Comparison of ENCODE assay signal across 8 mouse cellular contexts in the genomic region with DNA sequence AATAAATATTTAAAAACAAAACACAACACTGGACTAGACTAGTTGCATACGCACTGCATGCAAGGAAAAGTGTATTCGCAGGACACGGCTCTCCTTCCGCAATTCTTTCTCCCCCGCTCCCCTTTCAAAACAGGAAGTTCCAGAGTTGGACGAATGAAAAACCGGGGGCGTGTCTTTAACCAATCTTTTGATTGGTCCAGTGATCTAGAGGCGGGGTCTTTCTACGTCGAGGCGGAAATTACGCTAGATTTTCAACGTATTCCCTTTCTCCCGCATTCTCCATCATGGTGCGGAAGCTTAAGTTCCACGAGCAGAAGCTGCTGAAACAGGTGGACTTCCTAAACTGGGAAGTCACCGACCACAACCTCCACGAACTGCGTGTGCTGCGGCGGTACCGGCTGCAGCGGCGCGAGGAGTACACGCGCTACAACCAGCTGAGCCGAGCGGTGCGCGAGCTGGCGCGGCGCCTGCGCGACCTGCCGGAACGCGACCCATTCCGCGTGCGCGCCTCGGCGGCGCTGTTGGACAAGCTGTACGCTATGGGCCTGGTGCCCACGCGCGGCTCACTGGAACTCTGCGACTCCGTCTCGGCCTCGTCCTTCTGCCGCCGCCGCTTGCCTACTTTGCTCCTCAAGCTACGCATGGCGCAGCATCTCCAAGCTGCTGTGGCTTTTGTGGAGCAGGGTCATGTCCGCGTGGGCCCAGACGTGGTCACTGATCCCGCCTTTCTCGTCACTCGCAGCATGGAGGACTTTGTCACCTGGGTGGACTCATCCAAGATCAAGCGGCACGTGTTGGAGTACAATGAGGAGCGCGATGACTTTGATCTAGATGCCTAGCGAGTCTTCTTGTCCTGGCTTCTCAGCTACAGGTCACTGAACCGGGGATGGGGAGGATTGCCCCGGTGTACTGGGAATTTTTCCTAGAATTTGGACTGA. TPM values are rescaled to one million over a fixed set of nuclear protein-coding genes. Genes with fewer than 3 reads are reported as not detected.
DNase-seq lines count a peak whose midpoint lies in the region; ATAC-seq and TF ChIP-seq lines count a peak whose summit lies in the region.

A gene (plus strand): TSS at position 253 of the 938 bp plus-strand sequence.

- peak within 1 kb of the TSS; percentile 86 for H3K4me2 ChIP-seq in forebrain, embryonic 16.5 days (ENCODE audit: low read length)
- H3K4me2 ChIP-seq in lung, embryonic 14.5 days: peak within 1 kb of the TSS; percentile 62

- intact Hi-C loops in heart, postnatal 36 days (cut with DNase I): loop anchor here (1.0 to 5.0 kb wide), 2 partner anchors 13 to 60 kb away; a partner anchor contains a TSS

- peak; percentile 82 for ATAC-seq in G1E (ENCODE audit: extremely low read depth, insufficient number of reproducible peaks, low FRiP score, poor library complexity, severe bottlenecking)
- peak; percentile 96 for ATAC-seq in forebrain, embryonic 16.5 days
- ATAC-seq in lung, embryonic 14.5 days (ENCODE audit: insufficient read depth): peak; percentile 90

- peak within 1 kb of the TSS; percentile 94 for H3K4me3 ChIP-seq in G1E (ENCODE audit: low read depth, low read length)
- peak within 1 kb of the TSS; percentile 66 for H3K4me3 ChIP-seq in forebrain, embryonic 16.5 days (replicated peaks; ENCODE audit: low read length)
- peak within 1 kb of the TSS; percentile 88 for H3K4me3 ChIP-seq in layer of hippocampus, adult 2 months
- H3K4me3 ChIP-seq in lung, embryonic 14.5 days (ENCODE audit: low read depth, low read length): peak within 1 kb of the TSS; percentile 80
- peak within 1 kb of the TSS; percentile 66 for H3K4me3 ChIP-seq in olfactory bulb, adult 2 months (ENCODE audit: insufficient read depth, low read depth, low read length)
- H3K4me3 ChIP-seq in thymus, adult 2 months (ENCODE audit: control insufficient read depth, insufficient read depth, low read length): peak within 1 kb of the TSS; percentile 84

- H3K27ac ChIP-seq in forebrain, embryonic 16.5 days (ENCODE audit: low read length): peak within 1 kb of the TSS; percentile 91
- H3K27ac ChIP-seq in layer of hippocampus, adult 2 months: peak within 1 kb of the TSS; percentile 92
- peak within 1 kb of the TSS; percentile 92 for H3K27ac ChIP-seq in lung, embryonic 14.5 days (ENCODE audit: low read depth)
- peak within 1 kb of the TSS; percentile 90 for H3K27ac ChIP-seq in olfactory bulb, adult 2 months (ENCODE audit: insufficient read depth, low read depth, low read length)
- peak within 1 kb of the TSS; percentile 65 for H3K27ac ChIP-seq in thymus, adult 2 months (ENCODE audit: control insufficient read depth, insufficient read depth, low read length)

- H3K27me3 ChIP-seq in G1E (ENCODE audit: insufficient read depth, low read length): no peaks in the 10 kb centered on the region
- H3K27me3 ChIP-seq in forebrain, embryonic 16.5 days (replicated peaks; ENCODE audit: control insufficient read depth, insufficient read depth, low read length): no peaks in the 10 kb centered on the region
- no peaks in the 10 kb centered on the region for H3K27me3 ChIP-seq in lung, embryonic 14.5 days (ENCODE audit: insufficient read depth, low read length)
- no peaks in the 10 kb centered on the region for H3K27me3 ChIP-seq in thymus, adult 2 months (ENCODE audit: control insufficient read depth, insufficient read depth, low read length)

- peaks cover 23% of the 10 kb centered on the region for H3K4me1 ChIP-seq in G1E (ENCODE audit: insufficient read depth, low read depth, low read length)
- H3K4me1 ChIP-seq in forebrain, embryonic 16.5 days (replicated peaks; ENCODE audit: control insufficient read depth, insufficient read depth, low read length): peaks cover 15% of the 10 kb centered on the region
- 0 out of 2 replicates have a peak, but pooled peaks cover 3% of the 10 kb centered on the region for H3K4me1 ChIP-seq in lung, embryonic 14.5 days (ENCODE audit: insufficient read depth)
- H3K4me1 ChIP-seq in olfactory bulb, adult 2 months (ENCODE audit: control insufficient read depth, insufficient read depth, low read length): peaks cover 5% of the 10 kb centered on the region
- H3K4me1 ChIP-seq in thymus, adult 2 months (replicated peaks; ENCODE audit: control insufficient read depth, insufficient read depth, low read length): peaks cover 5% of the 10 kb centered on the region

- DNase-seq in G1E (ENCODE audit: low spot score): peak; percentile 94
- peak; percentile 92 to 94 for DNase-seq in cerebellum, adult 18-20 months
- peak; percentile 82 to 91 for DNase-seq in heart, postnatal 36 days
- DNase-seq in layer of hippocampus, adult 2 months (ENCODE audit: low spot score in 2 of 2): peak; percentile 89 to 94
- peak; percentile 99 for DNase-seq in lung, embryonic 14.5 days
- peak; percentile 89 for DNase-seq in thymus, adult 2 months

- no peak for TF ChIP-seq CTCF in G1E (IDR thresholded peaks at IDR 0.05; ENCODE audit: low read depth, low read length)
- peak; percentile 41 for TF ChIP-seq CTCF in layer of hippocampus, adult 2 months (conservative IDR thresholded peaks at IDR 0.05)
- peak; percentile 27; the same call in 1 of the 2 replicates for TF ChIP-seq CTCF in lung, embryonic 14.5 days (IDR thresholded peaks at IDR 0.05; ENCODE audit: low read depth)
- TF ChIP-seq CTCF in olfactory bulb, adult 2 months (IDR thresholded peaks at IDR 0.05; ENCODE audit: insufficient read depth, low read depth, low read length): no peak
- no peak for TF ChIP-seq CTCF in thymus, adult 2 months (IDR thresholded peaks at IDR 0.05; ENCODE audit: borderline replicate concordance, control insufficient read depth, extremely low read depth, insufficient read depth, low read length, poor library complexity)

- H3K9me3 ChIP-seq in G1E (replicated peaks): peaks cover 4% of the 10 kb centered on the region; the same call in 1 of the 2 replicates
- no peaks in the 10 kb centered on the region for H3K9me3 ChIP-seq in forebrain, embryonic 16.5 days (ENCODE audit: control insufficient read depth, low read length)
- H3K9me3 ChIP-seq in lung, embryonic 14.5 days (ENCODE audit: low read depth, low read length): no peaks in the 10 kb centered on the region

- WGBS in forebrain, embryonic 16.5 days: under 1% methylated on average over 73 of the region's 73 CpGs
- WGBS in lung, embryonic 14.5 days: under 1% methylated on average over 73 of the region's 73 CpGs
- WGBS in olfactory bulb, adult 2 months: under 1% methylated on average over 73 of the region's 73 CpGs
- under 1% methylated on average over 73 of the region's 73 CpGs for WGBS in thymus, adult 2 months

- peak within 1 kb of the TSS; percentile 69 for H3K9ac ChIP-seq in forebrain, embryonic 16.5 days (replicated peaks; ENCODE audit: low read depth, low read length)
- peak within 1 kb of the TSS; percentile 81 for H3K9ac ChIP-seq in lung, embryonic 14.5 days

- H3K36me3 ChIP-seq in G1E (replicated peaks): peaks cover 32% of the 10 kb centered on the region
- no peaks in the 10 kb centered on the region for H3K36me3 ChIP-seq in forebrain, embryonic 16.5 days (ENCODE audit: control insufficient read depth, insufficient read depth)
- no peaks in the 10 kb centered on the region for H3K36me3 ChIP-seq in lung, embryonic 14.5 days (ENCODE audit: insufficient read depth)
- H3K36me3 ChIP-seq in thymus, adult 2 months (ENCODE audit: control insufficient read depth, insufficient read depth, low read length): no peaks in the 10 kb centered on the region

- TF ChIP-seq POLR2A in olfactory bulb, adult 2 months (IDR thresholded peaks at IDR 0.05; ENCODE audit: insufficient read depth, low read depth, low read length): peak; percentile 78
- peak; percentile 79; the same call in 1 of the 2 replicates for TF ChIP-seq POLR2A in thymus, adult 2 months (IDR thresholded peaks at IDR 0.05; ENCODE audit: control insufficient read depth, extremely low read depth, insufficient read depth, low read length, poor library complexity)

RNA-seq across cellular contexts. Expression of the gene that starts here (rescaled TPM):
- 42.1 and 49.6 TPM in 2 replicates for total RNA-seq in G1E (2014; fragmentation: Nextera tagmentation)
- total RNA-seq in G1E (2017): 67.1 and 72.5 TPM in 2 replicates
- 61.8 and 68.6 TPM in 2 replicates for polyA plus RNA-seq in G1E (2012)
- polyA plus RNA-seq in forebrain, embryonic 16.5 days (2015; fragmentation: Nextera tagmentation; extraction: Ambion mirVana): 79.4 and 81.1 TPM in 2 replicates
- total RNA-seq in heart, postnatal 36 days (2021): 10 to 100 TPM; 55.1 to 60.7 TPM
- total RNA-seq in layer of hippocampus, adult 2 months (2021): 10 to 100 TPM; 54.9 to 56.8 TPM
- 69.6 and 75.1 TPM in 2 replicates for polyA plus RNA-seq in lung, embryonic 14.5 days (2014; fragmentation: Nextera tagmentation; extraction: Ambion mirVana)
- polyA plus RNA-seq in olfactory bulb, adult 2 months (2012; ENCODE audit: insufficient read depth, insufficient read length, low replicate concordance, missing spikeins): not detected in 2 replicates
- polyA plus RNA-seq in thymus, adult 2 months (2012; rRNA removed): 315 and 327 TPM in 2 replicates

Comparison
In these comparisons a context has a peak if more than half of its experiments do, and no peak if none do; other contexts are left out.
1. Peak in every context shown above with its lines: DNase-seq, ATAC-seq, H3K4me3 ChIP-seq and H3K27ac ChIP-seq.
2. CTCF ChIP-seq: peak in layer of hippocampus, adult 2 months (single experiment) and lung, embryonic 14.5 days (single experiment); none in G1E (single experiment), olfactory bulb, adult 2 months (single experiment) and thymus, adult 2 months (single experiment).